Mouse (Mus musculus): ENCODE data around the gene Palld. TPM values are rescaled to one million over a fixed set of nuclear protein-coding genes. Genes with fewer than 3 reads are reported as not detected.

Gene Palld
- polyA plus RNA-seq, 1 experiment, result 0.02 TPM

DNA sequence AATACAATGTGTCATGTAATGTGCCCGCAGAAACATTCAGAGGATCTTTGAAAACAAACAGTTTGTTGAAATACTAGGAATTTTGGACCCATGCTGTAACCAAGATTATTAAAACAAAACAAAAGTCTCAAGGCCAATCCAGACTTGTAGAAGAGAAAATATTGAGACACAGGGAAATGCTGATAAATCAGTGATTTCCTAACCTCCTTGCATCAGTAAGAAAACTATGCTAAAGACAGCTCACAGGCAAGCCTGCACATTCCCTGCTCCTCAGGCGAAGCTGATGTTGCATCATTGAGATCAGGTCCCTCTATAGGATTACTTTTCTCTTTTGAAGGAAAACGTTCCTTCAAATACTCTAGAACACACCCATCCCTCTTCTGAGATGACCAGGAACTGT lies 112.5 kb downstream of the Palld start:
- Histone ChIP-seq H3K27me3 (ENCODE audit: control insufficient read depth) (no peaks in the 10 kb centered on the region), H3K4me3 (replicated peaks) (no peak overlapping the region), H3K4me1 (ENCODE audit: control insufficient read depth) (no peaks in the 10 kb centered on the region), H3K36me3 (ENCODE audit: control insufficient read depth) (no peaks in the 10 kb centered on the region), H3K9me3 (ENCODE audit: control insufficient read depth, low read length) (no peaks in the 10 kb centered on the region)
- TF ChIP-seq TAL1 (IDR thresholded peaks at IDR 0.05; ENCODE audit: low read length) (no peak), GATA1 (IDR thresholded peaks at IDR 0.05; ENCODE audit: low read length) (no peak)

DNA sequence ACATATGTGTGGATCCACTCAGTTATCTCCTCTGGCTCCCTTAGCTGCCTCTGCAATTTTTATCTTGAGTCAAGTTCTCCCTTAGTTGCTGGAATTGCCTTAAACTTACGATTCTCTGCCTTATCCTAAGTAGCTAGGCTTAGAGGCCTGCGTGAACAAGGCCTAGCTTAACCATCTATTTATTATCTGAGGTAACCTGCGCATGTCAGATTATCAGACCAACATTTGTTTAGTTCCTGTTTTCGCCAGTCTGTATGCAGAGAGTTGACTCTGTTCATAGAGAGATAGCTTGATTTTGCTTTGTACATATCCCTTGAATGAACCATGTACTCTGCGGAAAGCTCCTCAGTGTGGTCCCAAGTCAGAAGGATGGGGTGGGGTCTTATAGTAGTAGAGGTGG lies 113.2 kb downstream of the Palld start:
- Histone ChIP-seq H3K9me3 (ENCODE audit: control insufficient read depth, low read length) (no peaks in the 10 kb centered on the region), H3K4me3 (replicated peaks) (no peak overlapping the region), H3K4me1 (ENCODE audit: control insufficient read depth) (no peaks in the 10 kb centered on the region), H3K27me3 (ENCODE audit: control insufficient read depth) (no peaks in the 10 kb centered on the region), H3K36me3 (ENCODE audit: control insufficient read depth) (no peaks in the 10 kb centered on the region)
- TF ChIP-seq GATA1 (IDR thresholded peaks at IDR 0.05; ENCODE audit: low read length) (no peak), TAL1 (IDR thresholded peaks at IDR 0.05; ENCODE audit: low read length) (no peak)

DNA sequence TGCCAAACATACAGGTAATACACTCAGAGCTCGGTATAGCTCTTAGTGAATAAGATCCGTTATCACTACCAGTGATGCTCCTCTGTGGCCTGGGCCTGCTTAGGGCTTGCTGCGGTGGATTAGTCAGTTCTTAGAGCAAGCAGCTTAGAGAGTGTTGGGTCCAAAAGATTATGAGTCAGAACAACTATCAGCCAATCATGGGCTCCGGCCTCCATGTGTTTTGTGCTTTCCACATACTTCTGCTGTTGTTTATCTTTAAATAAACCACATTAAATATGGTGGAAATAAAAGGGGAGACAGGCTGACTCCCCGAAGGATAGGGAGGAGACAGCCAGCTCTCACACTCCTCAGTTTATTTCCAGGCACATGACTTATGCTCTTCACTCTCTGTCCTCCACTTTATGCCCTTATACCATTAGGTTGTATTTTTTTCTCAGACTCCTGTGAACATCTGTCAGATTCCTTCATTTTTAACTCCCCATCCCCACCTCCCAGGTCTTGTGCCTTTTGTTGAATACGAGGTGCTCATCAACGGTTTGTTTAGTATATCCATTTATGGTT lies 119.5 kb downstream of the Palld start:
- Histone ChIP-seq H3K4me1 (ENCODE audit: control insufficient read depth) (no peaks in the 10 kb centered on the region), H3K4me3 (replicated peaks) (no peak overlapping the region), H3K9me3 (ENCODE audit: control insufficient read depth, low read length) (no peaks in the 10 kb centered on the region), H3K36me3 (ENCODE audit: control insufficient read depth) (no peaks in the 10 kb centered on the region), H3K27me3 (ENCODE audit: control insufficient read depth) (no peaks in the 10 kb centered on the region)
- TF ChIP-seq GATA1 (IDR thresholded peaks at IDR 0.05; ENCODE audit: low read length), result no peak

DNA sequence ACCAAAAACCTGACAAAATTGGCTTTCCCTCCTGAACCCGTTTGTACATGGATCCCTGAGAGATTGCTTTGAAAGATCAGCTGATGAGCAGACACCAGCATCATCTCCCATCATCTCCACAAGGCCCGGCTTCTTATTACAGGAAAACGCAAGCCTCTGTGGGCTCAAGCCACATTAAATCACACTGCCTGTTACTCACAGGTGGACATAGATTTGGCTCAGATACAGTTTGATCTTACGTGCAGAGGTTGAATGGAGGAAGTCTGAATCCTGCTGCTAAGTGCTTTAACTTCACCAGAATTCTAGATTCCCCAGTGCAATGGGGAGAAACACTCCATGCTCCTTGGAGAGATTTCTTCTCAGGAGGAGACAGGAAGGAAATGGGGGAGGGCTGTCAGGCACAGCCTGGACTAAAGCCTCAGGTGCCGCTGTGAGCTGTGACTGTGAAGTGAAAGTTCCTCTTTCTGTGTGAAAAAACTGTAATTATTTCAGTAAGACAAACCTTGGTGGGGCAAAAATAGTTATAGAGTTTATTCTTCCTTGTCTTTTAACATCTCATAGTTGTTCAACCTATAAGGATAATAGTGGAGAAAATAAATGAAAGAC lies 121.7 kb downstream of the Palld start:
- no peak for TF ChIP-seq TAL1 (IDR thresholded peaks at IDR 0.05; ENCODE audit: low read length)

DNA sequence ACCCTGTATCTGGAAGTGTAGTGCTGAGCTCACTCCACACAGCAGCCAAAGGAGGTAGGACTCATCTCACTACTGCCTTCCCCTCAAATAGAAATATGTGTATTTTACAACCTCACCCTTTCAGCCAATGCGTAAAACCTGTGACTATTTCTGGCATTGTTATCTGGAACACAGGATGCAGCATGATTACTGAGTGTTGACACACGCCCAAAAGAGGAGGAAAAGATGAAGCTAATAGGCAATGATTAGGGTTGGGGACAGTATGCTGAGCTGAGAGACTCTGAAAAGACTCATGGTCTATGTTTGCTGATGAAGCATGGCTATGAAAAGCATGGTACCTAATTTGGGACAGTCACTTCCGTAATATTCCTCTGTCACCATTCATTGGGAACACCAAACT lies 124.3 kb downstream of the Palld start:
- Histone ChIP-seq H3K27me3 (ENCODE audit: control insufficient read depth) (no peaks in the 10 kb centered on the region), H3K4me3 (replicated peaks) (no peak overlapping the region)
- TF ChIP-seq TAL1 (IDR thresholded peaks at IDR 0.05; ENCODE audit: low read length) (no peak), GATA1 (IDR thresholded peaks at IDR 0.05; ENCODE audit: low read length) (no peak)

More for the DNA sequence above, 121.7 kb downstream of the Palld start:
- H3K27me3 ChIP-seq (ENCODE audit: control insufficient read depth), result no peaks in the 10 kb centered on the region
- no peaks in the 10 kb centered on the region for H3K9me3 ChIP-seq (ENCODE audit: control insufficient read depth, low read length)
- no peaks in the 10 kb centered on the region for H3K4me1 ChIP-seq (ENCODE audit: control insufficient read depth)
- no peak overlapping the region for H3K4me3 ChIP-seq (replicated peaks)
- no peaks in the 10 kb centered on the region for H3K36me3 ChIP-seq (ENCODE audit: control insufficient read depth)

DNA sequence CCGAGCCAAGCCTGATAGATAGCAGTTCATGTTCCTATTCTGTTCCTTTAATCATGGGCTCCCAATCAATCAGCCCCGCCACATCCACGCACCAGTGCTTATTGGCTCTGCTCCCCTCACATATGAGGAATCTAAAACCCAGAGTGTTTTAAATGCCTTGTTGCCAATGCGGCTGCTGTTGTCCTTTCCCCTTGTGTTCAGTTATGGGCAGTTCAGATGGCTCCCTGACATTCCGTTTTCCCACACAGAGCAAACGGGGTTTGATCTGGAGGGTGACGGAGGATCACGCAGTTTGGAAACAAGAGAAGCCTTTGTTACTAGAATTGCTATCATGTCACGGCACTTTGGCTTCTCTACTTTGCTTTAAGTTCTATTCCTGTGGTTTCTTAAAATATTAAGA lies 125.9 kb downstream of the Palld start:
- no peaks in the 10 kb centered on the region for H3K27me3 ChIP-seq (ENCODE audit: control insufficient read depth)
- no peak overlapping the region for H3K4me3 ChIP-seq (replicated peaks)
- H3K4me1 ChIP-seq (ENCODE audit: control insufficient read depth), result no peaks in the 10 kb centered on the region
- no peaks in the 10 kb centered on the region for H3K9me3 ChIP-seq (ENCODE audit: control insufficient read depth, low read length)
- H3K36me3 ChIP-seq (ENCODE audit: control insufficient read depth), result no peaks in the 10 kb centered on the region
- TF ChIP-seq GATA1 (IDR thresholded peaks at IDR 0.05; ENCODE audit: low read length), result no peak
- TF ChIP-seq TAL1 (IDR thresholded peaks at IDR 0.05; ENCODE audit: low read length), result no peak

More for the DNA sequence above, 124.3 kb downstream of the Palld start:
- H3K36me3 ChIP-seq (ENCODE audit: control insufficient read depth), result no peaks in the 10 kb centered on the region
- no peaks in the 10 kb centered on the region for H3K4me1 ChIP-seq (ENCODE audit: control insufficient read depth)
- no peaks in the 10 kb centered on the region for H3K9me3 ChIP-seq (ENCODE audit: control insufficient read depth, low read length)

DNA sequence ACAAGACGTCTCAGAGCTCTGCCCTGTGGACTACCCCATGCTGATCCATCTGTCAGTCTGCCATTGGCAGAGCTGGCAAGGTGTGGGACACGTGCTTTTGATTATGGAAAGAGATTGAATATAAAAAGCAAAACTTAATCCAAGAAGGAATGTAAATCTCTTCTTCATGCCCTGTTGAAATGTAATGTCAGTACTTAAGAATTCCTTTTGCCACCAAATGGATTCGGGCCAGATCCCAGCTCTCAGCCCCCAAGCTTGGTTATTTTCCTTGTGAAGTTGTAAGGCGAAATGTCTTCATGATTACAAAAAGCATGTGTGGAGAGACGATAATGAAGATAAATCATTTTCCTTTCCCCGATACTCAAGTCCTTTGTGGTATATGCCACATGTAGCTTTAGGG lies 126.6 kb downstream of the Palld start:
- Histone ChIP-seq H3K9me3 (ENCODE audit: control insufficient read depth, low read length) (no peaks in the 10 kb centered on the region), H3K4me1 (ENCODE audit: control insufficient read depth) (no peaks in the 10 kb centered on the region), H3K27me3 (ENCODE audit: control insufficient read depth) (no peaks in the 10 kb centered on the region), H3K4me3 (replicated peaks) (no peak overlapping the region), H3K36me3 (ENCODE audit: control insufficient read depth) (no peaks in the 10 kb centered on the region)
- no peak for TF ChIP-seq TAL1 (IDR thresholded peaks at IDR 0.05; ENCODE audit: low read length)
- no peak for TF ChIP-seq GATA1 (IDR thresholded peaks at IDR 0.05; ENCODE audit: low read length)

DNA sequence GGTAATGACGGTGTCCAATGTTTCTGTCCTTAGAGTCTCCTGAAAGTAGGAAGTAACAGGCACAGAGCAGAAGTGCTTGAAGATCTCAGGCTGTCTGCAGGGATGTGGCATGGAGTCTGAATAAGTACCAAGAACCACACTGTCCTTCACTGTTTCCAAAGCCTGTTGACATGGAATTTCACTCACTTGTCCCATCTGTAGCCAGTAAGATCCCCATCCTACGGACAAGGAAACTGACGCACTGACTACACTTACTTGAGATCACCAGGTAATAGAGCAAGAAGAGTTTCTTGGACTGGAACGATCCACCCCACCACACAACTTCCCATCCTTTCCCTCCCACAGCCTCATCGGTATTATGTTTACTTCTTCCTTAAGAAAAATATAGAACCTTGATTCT lies 128.3 kb downstream of the Palld start:
- H3K4me1 ChIP-seq (ENCODE audit: control insufficient read depth), result no peaks in the 10 kb centered on the region
- H3K36me3 ChIP-seq (ENCODE audit: control insufficient read depth), result no peaks in the 10 kb centered on the region
- H3K9me3 ChIP-seq (ENCODE audit: control insufficient read depth, low read length), result no peaks in the 10 kb centered on the region
- H3K27me3 ChIP-seq (ENCODE audit: control insufficient read depth), result no peaks in the 10 kb centered on the region
- H3K4me3 ChIP-seq (replicated peaks), result no peak overlapping the region
- TF ChIP-seq TAL1 (IDR thresholded peaks at IDR 0.05; ENCODE audit: low read length) (no peak), GATA1 (IDR thresholded peaks at IDR 0.05; ENCODE audit: low read length) (no peak)

DNA sequence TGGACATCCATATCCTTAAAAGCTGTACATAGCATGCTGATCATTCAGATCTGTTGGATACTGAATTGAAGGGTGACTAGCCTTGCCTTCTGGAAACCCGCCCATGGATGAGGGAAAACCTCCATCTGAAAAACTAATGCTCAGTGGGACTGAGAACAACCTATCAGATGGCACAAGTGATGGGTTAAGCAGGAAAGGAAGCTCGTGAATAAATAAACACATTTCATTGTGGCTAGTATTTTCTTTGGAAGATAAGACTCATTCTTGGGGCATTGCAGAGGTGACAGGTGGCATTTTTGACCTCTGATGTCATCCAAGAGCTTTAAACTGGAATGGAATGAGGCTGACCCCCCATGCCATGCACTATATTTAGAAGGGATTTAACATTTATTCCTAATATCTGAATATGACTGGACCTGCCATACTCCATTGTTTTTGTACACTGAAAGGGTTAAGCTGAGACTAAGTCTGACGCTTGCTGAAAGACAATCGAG lies 128.8 kb downstream of the Palld start:
- Histone ChIP-seq H3K9me3 (ENCODE audit: control insufficient read depth, low read length) (no peaks in the 10 kb centered on the region), H3K27me3 (ENCODE audit: control insufficient read depth) (no peaks in the 10 kb centered on the region), H3K4me3 (replicated peaks) (no peak overlapping the region), H3K36me3 (ENCODE audit: control insufficient read depth) (no peaks in the 10 kb centered on the region), H3K4me1 (ENCODE audit: control insufficient read depth) (no peaks in the 10 kb centered on the region)
- TF ChIP-seq GATA1 (IDR thresholded peaks at IDR 0.05; ENCODE audit: low read length) (no peak), TAL1 (IDR thresholded peaks at IDR 0.05; ENCODE audit: low read length) (no peak)

DNA sequence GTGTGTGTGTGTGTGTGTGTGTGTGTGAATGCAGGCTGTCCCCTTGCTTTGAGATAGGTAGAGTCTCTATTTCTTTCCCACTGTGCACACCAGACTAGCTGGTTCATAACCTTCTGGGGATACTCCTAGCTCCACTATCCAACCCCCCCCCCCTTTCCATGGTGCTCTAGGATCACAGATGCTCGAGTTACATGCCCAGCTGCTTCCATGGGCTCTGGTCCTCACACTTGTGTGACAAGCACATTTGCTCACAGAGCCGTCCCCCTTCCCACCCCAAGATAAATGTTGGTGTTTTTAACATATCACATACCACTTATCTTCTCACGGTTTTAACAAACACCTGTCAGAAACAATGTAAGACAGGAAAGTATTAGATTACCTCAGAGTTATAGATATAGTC lies 131.2 kb downstream of the Palld start:
- H3K27me3 ChIP-seq (ENCODE audit: control insufficient read depth), result no peaks in the 10 kb centered on the region
- no peaks in the 10 kb centered on the region for H3K9me3 ChIP-seq (ENCODE audit: control insufficient read depth, low read length)
- TF ChIP-seq GATA1 (IDR thresholded peaks at IDR 0.05; ENCODE audit: low read length), result no peak
- no peaks in the 10 kb centered on the region for H3K36me3 ChIP-seq (ENCODE audit: control insufficient read depth)
- H3K4me1 ChIP-seq (ENCODE audit: control insufficient read depth), result no peaks in the 10 kb centered on the region
- no peak overlapping the region for H3K4me3 ChIP-seq (replicated peaks)
